8 mouse cellular contexts compared by ENCODE assay signal in genomic region chr3:146684811-146685675, GRCm38 (mm10). TPM values are rescaled to one million over a fixed set of nuclear protein-coding genes. Genes with fewer than 3 reads are reported as not detected.
DNase-seq lines count a peak whose midpoint lies in the region; ATAC-seq lines count a peak whose summit lies in the region.

Samd13 (minus strand) TSS chr3:146685592.

- no peaks in the 10 kb centered on the region; the same call in 1 of the 2 replicates for H3K27me3 ChIP-seq in hindbrain, embryonic 11.5 days (ENCODE audit: control insufficient read depth, insufficient read depth, low read length)

- H3K4me2 ChIP-seq in hindbrain, embryonic 11.5 days (replicated peaks; ENCODE audit: low read depth, low read length) = peak within 1 kb of the TSS; percentile 84

- H3K4me1 ChIP-seq in brown adipose tissue, adult 24 weeks (ENCODE audit: control insufficient read depth, insufficient read depth, insufficient read length, low read length) = no peaks in the 10 kb centered on the region
- H3K4me1 ChIP-seq in hindbrain, embryonic 11.5 days (replicated peaks; ENCODE audit: control insufficient read depth, insufficient read depth, low read length) = peaks cover 3% of the 10 kb centered on the region; the same call in 1 of the 2 replicates

- DNase-seq in MN1 (ENCODE audit: low spot score) = peak; percentile 24
- DNase-seq in frontal cortex, postnatal 10 days (ENCODE audit: low spot score in 2 of 2) = peak; percentile 37 to 61
- DNase-seq in hindbrain, embryonic 11.5 days (ENCODE audit: low spot score) = peak; percentile 88
- DNase-seq in layer of hippocampus, postnatal 25 days (ENCODE audit: extremely low spot score in 1 of 2, low spot score in 1 of 2) = peak; percentile 40 to 59
- DNase-seq in lung, postnatal 4 days = peak; percentile 70 to 79
- peak; percentile 43 for DNase-seq in right cerebral cortex, adult 18-20 months
- peak; percentile 62 to 79 for DNase-seq in urinary bladder, postnatal 4 days (ENCODE audit: low spot score in 2 of 2)

- peak; percentile 96 for ATAC-seq in hindbrain, embryonic 11.5 days (ENCODE audit: low FRiP score)

- peak within 1 kb of the TSS; percentile 62 for H3K9ac ChIP-seq in hindbrain, embryonic 11.5 days (ENCODE audit: low read depth, low read length)

- H3K36me3 ChIP-seq in hindbrain, embryonic 11.5 days (ENCODE audit: control insufficient read depth, insufficient read depth, low read length) = no peaks in the 10 kb centered on the region

- H3K4me3 ChIP-seq in brown adipose tissue, adult 24 weeks (ENCODE audit: insufficient read depth, low read depth, low read length) = peak within 1 kb of the TSS; percentile 69
- H3K4me3 ChIP-seq in hindbrain, embryonic 11.5 days (ENCODE audit: low read depth, low read length) = peak within 1 kb of the TSS; percentile 52

- H3K27ac ChIP-seq in brown adipose tissue, adult 24 weeks (replicated peaks; ENCODE audit: low read depth, low read length) = no peak within 1 kb of the TSS
- no peak within 1 kb of the TSS for H3K27ac ChIP-seq in hindbrain, embryonic 11.5 days (ENCODE audit: low read depth, low read length)

- no peaks in the 10 kb centered on the region for H3K9me3 ChIP-seq in hindbrain, embryonic 11.5 days (ENCODE audit: control insufficient read depth, low read length)

- 3% methylated on average over 50 of the region's 50 CpGs for WGBS in hindbrain, embryonic 11.5 days

RNA-seq across cellular contexts. Expression of gene Samd13, which starts in this region (rescaled TPM):
- polyA plus RNA-seq in brown adipose tissue, adult 24 weeks (2012; ENCODE audit: insufficient read depth, insufficient read length, missing spikeins) = not detected in 2 replicates
- polyA plus RNA-seq in hindbrain, embryonic 11.5 days (2014; fragmentation: Nextera tagmentation; extraction: Ambion mirVana) = 0.56 and 0.60 TPM in 2 replicates
- total RNA-seq in layer of hippocampus, postnatal 25 days (2021) = not detected

Comparison
In these comparisons a context has a peak if more than half of its experiments do, and no peak if none do; other contexts are left out.
1. Peak in DNase-seq, ATAC-seq, H3K4me3 ChIP-seq, H3K9ac ChIP-seq and H3K4me2 ChIP-seq in hindbrain, embryonic 11.5 days; RNA of the gene not detected or under 1 TPM.
2. Peak in DNase-seq in layer of hippocampus, postnatal 25 days; RNA of the gene not detected or under 1 TPM.
3. DNase-seq: peak in every context shown above with its lines; median percentile 88 in hindbrain, embryonic 11.5 days; 74 in lung, postnatal 4 days; 70 in urinary bladder, postnatal 4 days; 50 in layer of hippocampus, postnatal 25 days; 49 in frontal cortex, postnatal 10 days; 43 in right cerebral cortex, adult 18-20 months; 24 in MN1.